Mouse (Mus musculus): ENCODE results near the gene Bcl2a1c.
"Not testable (repeated sequence)": the region's sequence is repeated elsewhere in the genome, so short reads cannot be mapped to it uniquely, and the experiment has no call there.

The Bcl2a1c gene

DNA sequence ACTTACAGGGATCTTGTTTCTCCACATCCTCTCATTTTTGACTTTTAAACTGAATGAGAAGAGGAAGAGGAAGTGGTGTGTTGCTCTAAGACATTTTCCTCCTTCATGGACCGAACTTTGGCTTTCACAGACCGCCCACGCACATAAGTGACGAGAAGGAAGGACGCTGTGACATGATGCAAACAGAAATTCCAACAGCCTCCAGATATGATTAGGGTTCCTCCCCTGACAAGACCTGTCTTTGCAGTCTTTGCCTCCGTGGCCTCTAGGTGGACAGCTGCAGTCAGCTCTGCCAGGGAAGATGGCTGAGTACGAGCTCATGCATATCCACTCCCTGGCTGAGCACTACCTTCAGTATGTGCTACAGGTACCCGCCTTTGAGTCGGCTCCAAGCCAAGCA, at the start of gene Bcl2a1c:
Gene Bcl2a1c (plus strand): TSS at position 281 of the 400 bp plus-strand sequence.
- not testable (repeated sequence) for DNase-seq (ENCODE audit: low read depth, low spot score)

DNA sequence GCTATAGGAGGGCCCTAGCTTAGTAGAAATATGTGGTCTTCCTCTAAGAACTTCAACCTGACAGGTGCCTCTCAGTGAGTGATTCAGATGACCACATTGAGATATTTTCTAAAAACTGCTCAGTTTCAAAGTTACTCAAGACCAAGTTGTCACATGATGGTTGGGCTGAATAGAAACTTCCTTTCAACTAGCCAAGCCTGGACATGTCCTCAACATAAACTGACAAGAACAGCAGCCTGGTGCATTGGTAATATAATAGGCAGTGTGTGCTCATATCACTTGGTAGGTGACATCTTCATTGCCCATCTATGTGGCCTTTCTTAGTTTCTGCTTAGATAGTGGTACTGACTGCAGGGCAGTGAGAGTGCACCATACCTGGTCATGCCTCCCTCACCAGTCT, 24.0 kb upstream of the Bcl2a1c start:
- not testable (repeated sequence) for DNase-seq (ENCODE audit: low read depth, low spot score)

DNA sequence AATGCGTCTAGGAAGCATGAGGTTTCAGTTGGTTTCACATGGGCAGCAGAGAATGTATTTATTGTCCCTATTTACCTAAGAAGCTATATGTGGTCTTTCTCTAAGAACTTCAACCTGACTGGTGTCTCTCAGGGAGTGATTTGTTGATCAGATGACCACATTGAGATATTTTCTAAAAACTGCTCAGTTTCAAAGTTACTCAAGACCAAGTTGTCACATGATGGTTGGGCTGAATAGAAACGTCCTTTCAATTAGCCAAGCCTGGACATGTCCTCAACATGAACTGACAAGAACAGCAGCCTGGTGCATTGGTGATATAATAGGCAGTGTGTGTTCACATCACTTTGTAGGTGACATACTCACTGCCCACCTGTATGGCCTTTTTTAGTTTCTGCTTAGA, 18.2 kb upstream of the Bcl2a1c start:
- DNase-seq (ENCODE audit: low read depth, low spot score) = not testable (repeated sequence)

DNA sequence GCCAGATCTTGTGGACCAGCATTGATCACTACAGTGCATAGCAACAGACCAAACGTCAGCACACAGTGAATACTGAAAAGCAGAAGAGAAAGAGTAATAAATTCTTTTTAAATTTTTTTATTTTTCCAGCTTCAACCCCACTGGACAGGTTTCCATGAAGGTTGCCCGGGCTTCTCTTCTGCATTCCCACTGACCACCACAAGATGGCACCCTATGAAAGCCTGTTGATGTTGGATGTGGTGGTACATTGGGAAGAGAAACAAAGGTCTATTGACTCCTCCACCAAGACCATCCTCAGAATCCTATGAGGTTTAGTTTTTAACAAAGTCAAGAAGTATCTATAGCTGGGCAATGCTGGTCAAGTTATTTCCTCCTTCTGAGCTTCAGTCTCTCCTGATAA, 11.9 kb upstream of the Bcl2a1c start:
- peak; percentile 41 for DNase-seq (ENCODE audit: low read depth, low spot score)

DNA sequence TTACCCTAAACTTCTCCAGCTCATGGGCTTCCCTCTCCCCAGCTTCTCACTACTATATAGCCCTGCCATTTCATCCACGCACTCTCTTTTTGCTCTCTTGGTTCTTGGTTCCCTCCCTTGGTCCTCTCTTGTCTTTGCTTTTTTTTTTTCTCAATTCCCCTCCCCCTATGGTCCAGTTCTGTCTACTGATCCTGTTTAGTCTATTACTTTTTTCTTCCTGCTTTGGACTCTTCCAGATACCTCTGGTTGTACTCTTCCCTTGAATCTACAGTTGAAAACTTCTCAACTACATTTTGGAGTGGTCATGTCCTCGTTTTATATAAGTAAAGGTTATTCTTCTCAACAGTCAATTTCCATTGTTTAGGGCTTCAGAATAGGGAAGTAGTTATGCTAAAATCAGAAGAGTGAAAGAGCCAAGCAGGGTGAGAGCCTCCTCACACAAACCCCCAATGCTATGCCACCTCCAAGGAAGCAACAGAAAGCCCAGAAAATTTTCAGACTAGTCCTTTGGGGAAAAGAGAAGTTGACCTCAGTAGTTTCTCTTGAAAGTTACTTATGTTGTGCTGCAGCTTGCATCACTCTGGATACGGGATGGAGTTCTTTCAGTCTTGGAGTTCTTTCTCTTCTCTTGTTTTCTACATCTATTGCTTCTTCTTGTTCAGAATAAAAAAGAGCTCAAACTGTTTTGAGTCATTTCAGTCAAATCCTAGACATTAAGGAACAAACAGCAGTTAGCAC, 3.8 kb upstream of the Bcl2a1c start:
- no peak for DNase-seq (ENCODE audit: low read depth, low spot score)

DNA sequence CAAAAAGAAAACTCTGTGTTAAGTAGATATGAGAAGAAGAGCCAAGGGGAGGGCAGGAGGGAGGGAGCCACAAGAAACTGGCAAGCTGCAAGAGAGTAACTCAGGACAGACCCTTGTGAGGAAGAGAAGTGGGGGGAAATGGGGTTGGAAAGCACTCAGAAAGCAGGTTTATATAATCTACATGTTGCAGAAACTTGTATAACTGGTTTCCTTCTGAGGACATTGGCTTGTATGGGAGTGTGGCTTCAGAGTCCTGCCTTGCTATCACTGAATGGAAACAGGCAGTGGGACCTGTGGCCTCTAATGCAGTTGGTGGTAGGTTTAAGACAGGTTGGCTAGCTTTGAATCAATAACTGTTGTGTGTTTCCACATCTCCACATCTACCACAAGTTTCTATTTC, 1.6 kb upstream of the Bcl2a1c start:
- not testable (repeated sequence) for DNase-seq (ENCODE audit: low read depth, low spot score)

DNA sequence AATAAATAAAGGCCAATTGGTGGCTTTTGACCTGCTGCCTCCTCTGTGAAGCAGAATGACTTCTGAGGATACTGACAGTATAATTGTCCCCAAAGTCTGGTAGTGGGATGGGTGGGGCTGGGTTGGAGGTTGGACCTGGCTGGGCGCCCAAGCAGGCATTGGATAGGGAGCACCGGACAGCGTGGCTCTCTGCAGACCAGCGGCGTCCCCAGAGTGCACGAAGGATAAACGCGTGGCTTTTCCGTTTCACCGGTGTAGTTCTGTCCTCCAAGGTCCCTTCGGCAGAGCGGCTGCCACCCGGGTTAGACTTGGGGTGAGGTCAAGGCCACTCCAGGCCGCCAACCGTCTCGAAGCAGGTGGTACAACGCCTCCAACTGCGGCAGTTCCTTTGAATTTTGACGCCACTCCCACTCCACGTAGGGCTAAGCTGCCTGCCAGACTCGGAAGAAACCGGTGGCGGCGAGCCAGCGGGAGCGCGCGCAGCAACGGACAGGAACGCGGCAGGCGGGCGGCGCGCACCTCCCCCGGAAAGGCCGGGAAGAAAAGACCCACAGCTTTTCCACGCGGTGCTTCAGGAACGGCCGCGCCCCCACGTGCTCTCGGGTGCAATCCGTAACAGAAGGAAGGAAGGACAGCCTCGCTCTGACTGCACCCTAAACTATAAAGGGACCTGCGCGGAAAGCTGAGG, 38.0 kb downstream of the Bcl2a1c start:
- peak; percentile 86 for DNase-seq (ENCODE audit: low read depth, low spot score)

DNA sequence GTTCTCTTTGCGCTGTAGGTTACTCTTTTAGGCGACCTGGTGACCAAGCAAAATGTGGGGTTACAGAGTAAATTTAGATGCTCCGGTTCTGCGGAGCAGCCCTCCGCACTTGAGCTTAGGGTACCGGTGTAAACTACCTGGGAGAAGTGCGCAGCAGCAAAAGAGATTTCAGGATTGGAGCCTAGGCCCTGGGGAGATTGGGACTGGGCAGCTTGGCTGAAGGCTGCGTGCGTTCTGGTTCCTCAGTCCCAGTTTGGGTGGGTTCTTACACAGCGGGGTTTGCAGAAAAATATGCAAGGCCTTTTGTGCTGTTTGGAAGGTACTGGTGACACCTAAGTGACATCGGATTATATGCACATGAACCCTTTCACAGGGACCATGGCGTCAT, 38.5 kb downstream of the Bcl2a1c start:
- DNase-seq (ENCODE audit: low read depth, low spot score) = no peak

DNA sequence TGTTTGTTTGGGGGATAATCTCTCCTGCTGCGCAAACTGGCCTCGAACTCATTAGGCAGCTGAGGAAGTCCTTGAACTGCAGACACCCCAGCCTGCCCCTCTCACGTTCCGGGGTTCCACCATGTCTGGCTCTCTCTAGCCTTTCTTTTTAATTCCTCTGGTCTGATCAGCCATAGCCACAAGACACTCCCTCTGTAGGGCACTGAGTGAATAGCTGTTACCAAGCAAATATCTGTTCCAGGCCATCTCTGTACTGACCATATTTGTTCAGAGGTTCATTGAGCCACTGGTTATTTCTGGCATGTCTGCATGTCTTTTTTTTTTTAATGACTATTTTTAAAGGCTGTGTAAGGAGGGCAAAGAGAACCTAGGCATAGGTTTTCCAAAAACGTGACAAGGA, 39.5 kb downstream of the Bcl2a1c start:
- DNase-seq (ENCODE audit: low read depth, low spot score) = peak; percentile 24

DNA sequence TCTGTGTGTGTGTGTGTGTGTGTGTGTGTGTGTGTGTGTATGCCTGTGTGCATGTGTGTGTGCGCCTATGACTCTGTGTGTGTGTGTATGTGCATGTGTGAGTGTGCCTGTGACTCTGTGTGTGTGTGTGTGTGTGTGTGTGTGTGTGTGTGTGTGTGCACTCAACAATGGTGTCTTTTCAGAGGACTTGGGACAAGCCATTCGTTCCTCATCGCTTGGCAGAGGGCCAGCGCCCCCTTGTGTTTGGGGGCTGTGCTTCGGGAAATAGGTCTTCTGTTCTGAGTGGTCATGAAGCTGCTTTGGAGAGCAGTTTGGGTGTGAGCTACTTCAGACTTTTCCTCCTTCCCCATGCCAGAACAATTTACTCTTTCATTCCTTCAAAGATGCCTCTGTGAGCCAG, 41.8 kb downstream of the Bcl2a1c start:
- DNase-seq (ENCODE audit: low read depth, low spot score) = peak; percentile 18

DNA sequence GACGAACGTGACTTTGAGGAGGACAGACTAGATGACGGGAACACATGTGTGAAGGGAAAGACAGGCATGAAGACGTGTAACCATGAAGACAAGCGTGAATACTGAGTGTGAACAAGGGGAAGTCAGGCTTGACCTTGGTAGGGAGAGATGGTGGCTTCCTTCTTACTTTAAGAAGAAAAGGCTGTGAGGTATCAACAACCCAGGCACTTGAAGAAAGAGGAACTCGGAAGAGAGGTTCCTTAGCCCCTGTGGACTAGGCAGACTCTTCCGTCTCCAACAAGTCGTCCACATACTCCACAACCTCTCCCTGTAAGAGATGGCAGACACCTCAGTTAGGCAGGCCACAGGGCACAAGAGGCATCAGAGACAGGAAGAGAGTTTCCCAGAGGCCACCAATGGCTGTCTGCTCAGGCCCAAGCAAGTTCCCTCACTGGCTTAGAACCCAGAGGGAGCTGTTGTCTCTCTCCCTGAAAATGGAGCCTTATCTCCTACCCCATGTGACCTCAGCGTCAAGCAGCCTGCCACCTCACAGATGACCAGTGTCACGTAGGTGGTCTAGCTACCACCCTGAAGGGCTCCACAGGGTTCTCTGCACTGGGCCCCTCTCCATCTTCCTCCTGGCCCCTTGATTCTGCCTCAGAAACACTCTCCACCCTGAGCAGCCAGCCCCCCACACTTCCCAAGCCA, 45.5 kb downstream of the Bcl2a1c start:
- no peak for DNase-seq (ENCODE audit: low read depth, low spot score)

DNA sequence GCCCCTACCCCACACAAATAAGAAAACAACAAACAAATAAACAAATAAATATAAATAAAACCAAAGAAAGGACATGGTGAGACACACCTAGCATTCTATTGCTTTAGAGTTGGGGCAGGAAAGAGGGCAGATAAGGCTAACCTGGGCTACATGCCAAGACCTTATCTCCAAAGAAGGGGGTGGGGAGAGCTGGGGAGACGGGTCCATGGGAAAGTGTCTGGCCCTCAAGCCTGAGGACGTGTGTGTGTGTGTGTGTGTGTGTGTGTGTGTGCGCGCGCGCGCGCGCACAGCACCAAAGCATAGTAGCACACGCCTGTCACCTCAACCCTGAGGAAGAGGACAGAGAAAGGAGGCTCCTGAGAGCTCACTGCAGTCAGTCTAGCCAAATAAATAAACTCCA, 47.2 kb downstream of the Bcl2a1c start:
- no peak for DNase-seq (ENCODE audit: low read depth, low spot score)

DNA sequence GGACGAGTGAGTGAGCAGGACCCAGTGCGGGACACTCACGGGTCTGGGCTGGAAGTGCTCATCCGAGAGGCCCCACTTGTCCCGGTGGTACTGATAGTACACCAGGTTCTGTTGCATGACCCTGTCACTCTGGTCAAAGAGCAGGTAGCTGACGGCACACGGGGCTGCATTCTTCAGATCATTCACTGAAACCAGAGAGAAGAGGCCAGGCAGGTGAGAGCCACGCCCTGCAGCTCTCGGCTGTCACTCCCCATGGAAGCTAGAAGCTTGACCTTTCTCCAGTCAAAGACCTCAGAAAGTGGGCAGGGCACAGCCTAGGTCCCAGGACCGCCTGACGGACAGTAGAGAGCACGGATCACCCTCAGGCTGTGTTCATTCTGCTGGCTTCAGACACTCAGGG, 49.9 kb downstream of the Bcl2a1c start:
- no peak for DNase-seq (ENCODE audit: low read depth, low spot score)
